21 mouse cellular contexts compared by ENCODE assay signal in genomic region chr7:6934741-6935140, GRCm38 (mm10).
DNase-seq lines count a peak whose midpoint lies in the region; ATAC-seq lines count a peak whose summit lies in the region.
"Had no signal": no experiment of that assay in that cellular context is flagged by ENCODE, and none has a peak within 500 bp of the region (broad histone marks: within the 10 kb centered on the region; RNA-seq: fewer than 3 reads in every experiment).

No protein-coding gene starts in this region.

- no peaks in the 10 kb centered on the region for H3K9me3 ChIP-seq in intestine, embryonic 15.5 days
- H3K9me3 ChIP-seq in intestine, embryonic 16.5 days (ENCODE audit: control insufficient read depth, low read length) = no peaks in the 10 kb centered on the region
- no peaks in the 10 kb centered on the region for H3K9me3 ChIP-seq in midbrain, embryonic 11.5 days (ENCODE audit: control insufficient read depth, low read length)
- H3K9me3 ChIP-seq in midbrain, embryonic 13.5 days = no peaks in the 10 kb centered on the region
- no peaks in the 10 kb centered on the region; the same call in 1 of the 2 replicates for H3K9me3 ChIP-seq in embryonic facial prominence, embryonic 11.5 days (replicated peaks; ENCODE audit: control insufficient read depth, low read length)
- no peaks in the 10 kb centered on the region for H3K9me3 ChIP-seq in limb, embryonic 15.5 days
- H3K9me3 ChIP-seq: forebrain, embryonic 12.5 days; heart, embryonic 13.5 days; neural tube, embryonic 12.5 days had no signal

- ATAC-seq in intestine, embryonic 15.5 days = 0 out of 2 replicates have a peak, but pooled peaks have one; percentile 30
- ATAC-seq in intestine, embryonic 16.5 days = no peak
- no peak for ATAC-seq in midbrain, embryonic 11.5 days (ENCODE audit: low FRiP score)
- ATAC-seq in midbrain, embryonic 13.5 days = no peak
- ATAC-seq in embryonic facial prominence, embryonic 11.5 days (replicated peaks; ENCODE audit: insufficient number of reproducible peaks, low FRiP score, low TSS enrichment, low read depth) = no peak
- ATAC-seq in limb, embryonic 15.5 days (ENCODE audit: insufficient number of reproducible peaks, low FRiP score, low TSS enrichment, low read depth) = peak; percentile 70; the same call in 1 of the 2 replicates
- no peak for ATAC-seq in activated CD4-positive, CD25-positive, alpha-beta regulatory T cell, adult 4 months
- ATAC-seq: liver, postnatal 0 days had no signal

- DNase-seq in midbrain, embryonic 11.5 days (ENCODE audit: low spot score, missing footprints) = peak; percentile 62
- peak; percentile 39 for DNase-seq in embryonic facial prominence, embryonic 11.5 days (ENCODE audit: low spot score)
- DNase-seq in gastrocnemius, postnatal 36 days = no peak
- DNase-seq: B cell, adult 2 months; cerebellum, adult 8-10 months; heart, adult 18-20 months; kidney, adult 11 months; kidney, postnatal 10 days; layer of hippocampus, adult 9-11 months; liver, postnatal 0 days; lung, postnatal 4 days; right cerebral cortex, postnatal 4 days had no signal

- H3K27me3 ChIP-seq in intestine, embryonic 15.5 days (replicated peaks) = no peaks in the 10 kb centered on the region
- no peaks in the 10 kb centered on the region for H3K27me3 ChIP-seq in intestine, embryonic 16.5 days (replicated peaks; ENCODE audit: control insufficient read depth, insufficient read depth, low read length)
- H3K27me3 ChIP-seq in midbrain, embryonic 11.5 days (ENCODE audit: control insufficient read depth, insufficient read depth, low read length) = no peaks in the 10 kb centered on the region
- no peaks in the 10 kb centered on the region for H3K27me3 ChIP-seq in midbrain, embryonic 13.5 days
- no peaks in the 10 kb centered on the region for H3K27me3 ChIP-seq in embryonic facial prominence, embryonic 11.5 days (ENCODE audit: control insufficient read depth, insufficient read depth, low read length)
- H3K27me3 ChIP-seq in limb, embryonic 15.5 days = no peaks in the 10 kb centered on the region
- H3K27me3 ChIP-seq: forebrain, embryonic 12.5 days; heart, embryonic 13.5 days; neural tube, embryonic 12.5 days had no signal

- no peaks in the 10 kb centered on the region for H3K4me1 ChIP-seq in intestine, embryonic 15.5 days (replicated peaks)
- H3K4me1 ChIP-seq in intestine, embryonic 16.5 days (ENCODE audit: control insufficient read depth, insufficient read depth, low read length) = no peaks in the 10 kb centered on the region
- no peaks in the 10 kb centered on the region for H3K4me1 ChIP-seq in midbrain, embryonic 11.5 days (ENCODE audit: control insufficient read depth, insufficient read depth, low read length)
- H3K4me1 ChIP-seq in midbrain, embryonic 13.5 days (replicated peaks) = peaks cover 2% of the 10 kb centered on the region; the same call in 1 of the 2 replicates
- H3K4me1 ChIP-seq in embryonic facial prominence, embryonic 11.5 days (ENCODE audit: control insufficient read depth, insufficient read depth, low read length) = no peaks in the 10 kb centered on the region
- peaks cover 2% of the 10 kb centered on the region; the same call in 1 of the 2 replicates for H3K4me1 ChIP-seq in limb, embryonic 15.5 days
- H3K4me1 ChIP-seq: forebrain, embryonic 12.5 days; heart, embryonic 13.5 days; neural tube, embryonic 12.5 days had no signal

- 7% methylated on average over 5 of the region's 5 CpGs for WGBS in intestine, embryonic 15.5 days
- 17% methylated on average over 5 of the region's 5 CpGs for WGBS in intestine, embryonic 16.5 days
- WGBS in midbrain, embryonic 11.5 days = 78% methylated on average over 5 of the region's 5 CpGs
- 64% methylated on average over 5 of the region's 5 CpGs for WGBS in midbrain, embryonic 13.5 days
- WGBS in embryonic facial prominence, embryonic 11.5 days = 34% methylated on average over 5 of the region's 5 CpGs
- WGBS in limb, embryonic 15.5 days = 20% methylated on average over 5 of the region's 5 CpGs

- intact Hi-C loops in gastrocnemius, postnatal 36 days (cut with DNase I) = loop anchor here (5.0 to 10.0 kb wide), 6 partner anchors 250 to 577 kb away; partner anchors contain the start of genes Gm45844 and Olfr1344

- no peaks in the 10 kb centered on the region for H3K36me3 ChIP-seq in intestine, embryonic 15.5 days
- H3K36me3 ChIP-seq in intestine, embryonic 16.5 days (ENCODE audit: control insufficient read depth, insufficient read depth, low read length) = no peaks in the 10 kb centered on the region
- no peaks in the 10 kb centered on the region for H3K36me3 ChIP-seq in midbrain, embryonic 11.5 days (ENCODE audit: control insufficient read depth, insufficient read depth, low read length)
- H3K36me3 ChIP-seq in midbrain, embryonic 13.5 days = no peaks in the 10 kb centered on the region
- no peaks in the 10 kb centered on the region for H3K36me3 ChIP-seq in embryonic facial prominence, embryonic 11.5 days (replicated peaks; ENCODE audit: control insufficient read depth, insufficient read depth, low read depth, low read length)
- H3K36me3 ChIP-seq in limb, embryonic 15.5 days = no peaks in the 10 kb centered on the region
- H3K36me3 ChIP-seq: forebrain, embryonic 12.5 days; heart, embryonic 13.5 days; neural tube, embryonic 12.5 days had no signal

- H3K9ac ChIP-seq in intestine, embryonic 15.5 days = no peak overlapping the region
- H3K9ac ChIP-seq in intestine, embryonic 16.5 days (ENCODE audit: low read depth, low read length) = no peak overlapping the region
- H3K9ac ChIP-seq in midbrain, embryonic 11.5 days (ENCODE audit: low read length) = no peak overlapping the region
- no peak overlapping the region for H3K9ac ChIP-seq in midbrain, embryonic 13.5 days (replicated peaks)
- no peak overlapping the region for H3K9ac ChIP-seq in embryonic facial prominence, embryonic 11.5 days (replicated peaks; ENCODE audit: low read length)
- H3K9ac ChIP-seq in limb, embryonic 15.5 days = no peak overlapping the region
- H3K9ac ChIP-seq: forebrain, embryonic 12.5 days; heart, embryonic 13.5 days; hindbrain, embryonic 14.5 days; liver, postnatal 0 days; neural tube, embryonic 12.5 days had no signal

- H3K4me3 ChIP-seq in intestine, embryonic 15.5 days (replicated peaks) = no peak overlapping the region
- H3K4me3 ChIP-seq in intestine, embryonic 16.5 days (ENCODE audit: low read length) = no peak overlapping the region
- no peak overlapping the region for H3K4me3 ChIP-seq in midbrain, embryonic 11.5 days (ENCODE audit: low read depth, low read length)
- H3K4me3 ChIP-seq in midbrain, embryonic 13.5 days (replicated peaks) = no peak overlapping the region
- no peak overlapping the region for H3K4me3 ChIP-seq in embryonic facial prominence, embryonic 11.5 days (ENCODE audit: low read depth, low read length)
- no peak overlapping the region for H3K4me3 ChIP-seq in limb, embryonic 15.5 days
- H3K4me3 ChIP-seq: forebrain, embryonic 12.5 days; heart, embryonic 13.5 days; neural tube, embryonic 12.5 days had no signal

- no peak overlapping the region for H3K27ac ChIP-seq in intestine, embryonic 15.5 days
- H3K27ac ChIP-seq in intestine, embryonic 16.5 days (ENCODE audit: low read length) = no peak overlapping the region
- no peak overlapping the region for H3K27ac ChIP-seq in midbrain, embryonic 11.5 days (ENCODE audit: low read depth, low read length)
- H3K27ac ChIP-seq in midbrain, embryonic 13.5 days = no peak overlapping the region
- H3K27ac ChIP-seq in embryonic facial prominence, embryonic 11.5 days (replicated peaks; ENCODE audit: low read depth, low read length) = no peak overlapping the region
- peak overlapping the region; percentile 71 for H3K27ac ChIP-seq in limb, embryonic 15.5 days
- H3K27ac ChIP-seq: forebrain, embryonic 12.5 days; heart, embryonic 13.5 days; hindbrain, embryonic 14.5 days; neural tube, embryonic 12.5 days had no signal

- H3K4me2 ChIP-seq in intestine, embryonic 15.5 days (replicated peaks) = no peak overlapping the region
- H3K4me2 ChIP-seq in intestine, embryonic 16.5 days (ENCODE audit: low read depth, low read length) = no peak overlapping the region
- H3K4me2 ChIP-seq in midbrain, embryonic 11.5 days = no peak overlapping the region
- H3K4me2 ChIP-seq in midbrain, embryonic 13.5 days (replicated peaks) = no peak overlapping the region
- no peak overlapping the region for H3K4me2 ChIP-seq in embryonic facial prominence, embryonic 11.5 days (ENCODE audit: low read depth, low read length)
- no peak overlapping the region for H3K4me2 ChIP-seq in limb, embryonic 15.5 days
- H3K4me2 ChIP-seq: forebrain, embryonic 12.5 days; heart, embryonic 13.5 days; hindbrain, embryonic 14.5 days; neural tube, embryonic 12.5 days had no signal

Comparison
In these comparisons a context has a peak if more than half of its experiments do, and no peak if none do; other contexts are left out.
1. ATAC-seq: peak in intestine, embryonic 15.5 days (single experiment) and limb, embryonic 15.5 days (single experiment); none in intestine, embryonic 16.5 days (single experiment), midbrain, embryonic 11.5 days (single experiment), midbrain, embryonic 13.5 days (single experiment), embryonic facial prominence, embryonic 11.5 days (single experiment) and activated CD4-positive, CD25-positive, alpha-beta regulatory T cell, adult 4 months (single experiment).
2. DNase-seq: peak in midbrain, embryonic 11.5 days (single experiment) and embryonic facial prominence, embryonic 11.5 days (single experiment); none in gastrocnemius, postnatal 36 days (0 of 2).